Mouse (Mus musculus) G1E (cell line): ENCODE data around the gene Smo. TPM values are rescaled to one million over a fixed set of nuclear protein-coding genes. Genes with fewer than 3 reads are reported as not detected.

Source experiments
- ATAC-seq: 2 replicates; pipeline ENCODE4 v1.8.0; 2016; ENCODE audit warnings: mild to moderate bottlenecking; ENCODE audit not compliant: insufficient number of reproducible peaks, poor library complexity, low FRiP score, severe bottlenecking; ENCODE audit errors: extremely low read depth
- DNase-seq: peaks from one replicate; pipeline ENCODE4 v3.0.0; 2012; ENCODE audit warnings: low spot score
- H3K27me3 ChIP-seq: 2 replicates; pipeline ENCODE4 v1.6.1; 2012; ENCODE audit warnings: mild to moderate bottlenecking, low read length, inconsistent platforms; ENCODE audit not compliant: insufficient read depth
- H3K36me3 ChIP-seq: replicated peaks from 2 replicates; pipeline ENCODE3; 2012; ENCODE audit warnings: mild to moderate bottlenecking, inconsistent platforms
- H3K4me1 ChIP-seq: 2 replicates; pipeline ENCODE4 v1.6.1; 2012; ENCODE audit warnings: low read depth, low read length, inconsistent platforms, mixed read lengths; ENCODE audit not compliant: insufficient read depth
- H3K4me3 ChIP-seq: 2 replicates; pipeline ENCODE4 v1.5.1; 2012; ENCODE audit warnings: low read depth, mild to moderate bottlenecking, inconsistent platforms, low read length, moderate library complexity, mixed read lengths
- H3K9me3 ChIP-seq: replicated peaks from 2 replicates; pipeline ENCODE4 v1.6.1; 2012; ENCODE audit warnings: inconsistent platforms
- CTCF ChIP-seq: IDR thresholded peaks from 2 replicates; pipeline ENCODE4 v1.5.1; 2012; ENCODE audit warnings: low read depth, low read length, inconsistent platforms, mixed read lengths
- GATA1 ChIP-seq: IDR thresholded peaks from 2 replicates; pipeline ENCODE4 v1.6.1; 2012; ENCODE audit warnings: borderline replicate concordance, low read length, inconsistent platforms, mixed read lengths
- GATA2 ChIP-seq: IDR thresholded peaks from 2 replicates; pipeline ENCODE4 v1.6.1; 2012; ENCODE audit warnings: low read depth, low read length, inconsistent platforms, borderline replicate concordance
- POLR2AphosphoS5 ChIP-seq: IDR thresholded peaks from 2 replicates; pipeline ENCODE4 v1.6.1; 2012; ENCODE audit warnings: low read depth, low read length, inconsistent platforms; ENCODE audit not compliant: insufficient replicate concordance
- TAL1 ChIP-seq: conservative IDR thresholded peaks from 2 replicates; pipeline ENCODE4 v1.6.1; 2012; ENCODE audit warnings: low read depth, low read length, inconsistent platforms, mixed read lengths
- polyA plus RNA-seq: library from polyadenylated mRNA; stranded (reverse); fragments of >175 nt; gene quantifications from 2 replicates; pipeline ENCODE4 v1.2.3, GENCODE M21; 2012
- total RNA-seq, 2 experiments: library from RNA; stranded (forward) in 1 of 2; stranded (reverse) in 1 of 2; fragments of 200-1000 nt in 1 of 2; fragments of >200 nt in 1 of 2; fragmentation: Nextera tagmentation in 1 of 2; gene quantifications; 2 replicates each; pipeline ENCODE4 v1.2.3; 2014 to 2017

Smo gene
- total and polyA plus RNA-seq, 3 experiments = 42.0 to 72.7 (median 47.8) TPM

GRCm38 (mm10) chr6:29736610-29737458 is 1.5 kb downstream of the Smo start:
- Histone ChIP-seq H3K9me3 (no peaks in the 10 kb centered on the region), H3K4me1 (peaks cover 42% of the 10 kb centered on the region), H3K27me3 (no peaks in the 10 kb centered on the region), H3K4me3 (peak overlapping the region; percentile 90), H3K36me3 (peaks cover 30% of the 10 kb centered on the region)
- ATAC-seq = no peak
- DNase-seq = no peak
- no peak for TF ChIP-seq GATA2

GRCm38 (mm10) chr6:29751466-29752152 is 16.3 kb downstream of the Smo start:
- DNase-seq = no peak
- TF ChIP-seq GATA2 (no peak), TAL1 (no peak), POLR2AphosphoS5 (no peak), GATA1 (no peak), CTCF (no peak)
- H3K4me3 ChIP-seq = no peak overlapping the region

GRCm38 (mm10) chr6:29753336-29753735 is 18.0 kb downstream of the Smo start:
- H3K4me1 ChIP-seq = peaks cover 11% of the 10 kb centered on the region
- TF ChIP-seq TAL1 (no peak), GATA1 (no peak), CTCF (no peak), POLR2AphosphoS5 (no peak), GATA2 (no peak)
- H3K27me3 ChIP-seq = no peaks in the 10 kb centered on the region
- H3K36me3 ChIP-seq = peaks cover 82% of the 10 kb centered on the region
- H3K9me3 ChIP-seq = peaks cover 5% of the 10 kb centered on the region
- DNase-seq (no peak), ATAC-seq (no peak)
- no peak overlapping the region for H3K4me3 ChIP-seq

More at GRCm38 (mm10) chr6:29751466-29752152, 16.3 kb downstream of the Smo start:
- peaks cover 13% of the 10 kb centered on the region for H3K4me1 ChIP-seq
- no peak for ATAC-seq
- H3K27me3 ChIP-seq = no peaks in the 10 kb centered on the region
- peaks cover 66% of the 10 kb centered on the region for H3K36me3 ChIP-seq
- H3K9me3 ChIP-seq = peaks cover 13% of the 10 kb centered on the region

GRCm38 (mm10) chr6:29756001-29756400 is 20.7 kb downstream of the Smo start:
- no peaks in the 10 kb centered on the region for H3K9me3 ChIP-seq
- no peak for ATAC-seq

GRCm38 (mm10) chr6:29756476-29756875 is 21.2 kb downstream of the Smo start:
- H3K27me3 ChIP-seq = no peaks in the 10 kb centered on the region
- DNase-seq = no peak
- ATAC-seq = no peak
- TF ChIP-seq CTCF (no peak), GATA1 (no peak), TAL1 (no peak), POLR2AphosphoS5 (no peak), GATA2 (no peak)
- peaks cover 89% of the 10 kb centered on the region for H3K36me3 ChIP-seq
- H3K4me1 ChIP-seq = peaks cover 15% of the 10 kb centered on the region
- H3K4me3 ChIP-seq = no peak overlapping the region
- no peaks in the 10 kb centered on the region for H3K9me3 ChIP-seq

More at GRCm38 (mm10) chr6:29756001-29756400, 20.7 kb downstream of the Smo start:
- Histone ChIP-seq H3K27me3 (no peaks in the 10 kb centered on the region), H3K36me3 (peaks cover 89% of the 10 kb centered on the region), H3K4me3 (no peak overlapping the region), H3K4me1 (peaks cover 15% of the 10 kb centered on the region)
- no peak for DNase-seq
- TF ChIP-seq GATA1 (no peak), POLR2AphosphoS5 (no peak), CTCF (no peak)

- no peaks in the 10 kb centered on the region for H3K9me3 ChIP-seq
- no peak overlapping the region for H3K4me3 ChIP-seq
- DNase-seq (peak; percentile 62), ATAC-seq (no peak; the same call in 1 of the 2 replicates)
- H3K36me3 ChIP-seq = peaks cover 77% of the 10 kb centered on the region
- peaks cover 16% of the 10 kb centered on the region for H3K4me1 ChIP-seq
- no peaks in the 10 kb centered on the region for H3K27me3 ChIP-seq
- TF ChIP-seq CTCF (peak; percentile 84), GATA2 (no peak)
These were observed 23.1 kb downstream of the Smo start for GRCm38 (mm10) chr6:29758417-29758816.
